Comparison of ENCODE assay signal across 21 mouse cellular contexts in genomic region chr5:135502931-135503330, GRCm38 (mm10). TPM values are rescaled to one million over a fixed set of nuclear protein-coding genes. Genes with fewer than 3 reads are reported as not detected.
DNase-seq lines count a peak whose midpoint lies in the region; ATAC-seq lines count a peak whose summit lies in the region.
"Had no signal": no experiment of that assay in that cellular context is flagged by ENCODE, and none has a peak within 500 bp of the region (broad histone marks: within the 10 kb centered on the region; RNA-seq: fewer than 3 reads in every experiment).

No protein-coding gene starts in this region.

- no peaks in the 10 kb centered on the region for H3K36me3 ChIP-seq in forebrain, embryonic 14.5 days (ENCODE audit: control insufficient read depth, insufficient read depth, low read length)
- no peaks in the 10 kb centered on the region for H3K36me3 ChIP-seq in forebrain, embryonic 15.5 days
- no peaks in the 10 kb centered on the region for H3K36me3 ChIP-seq in neural tube, embryonic 13.5 days
- H3K36me3 ChIP-seq in neural tube, embryonic 15.5 days: no peaks in the 10 kb centered on the region
- no peaks in the 10 kb centered on the region for H3K36me3 ChIP-seq in neural tube, embryonic 14.5 days (ENCODE audit: control insufficient read depth, insufficient read depth, low read length)
- H3K36me3 ChIP-seq: embryonic facial prominence, embryonic 12.5 days; forebrain, embryonic 12.5 days had no signal

- no peak overlapping the region for H3K27ac ChIP-seq in forebrain, embryonic 14.5 days (ENCODE audit: low read depth, low read length)
- no peak overlapping the region for H3K27ac ChIP-seq in forebrain, embryonic 15.5 days (replicated peaks)
- H3K27ac ChIP-seq in neural tube, embryonic 13.5 days (replicated peaks): peak overlapping the region; percentile 19; the same call in 1 of the 2 replicates
- H3K27ac ChIP-seq in neural tube, embryonic 15.5 days (replicated peaks): no peak overlapping the region
- 0 out of 2 replicates have a peak overlapping the region, but pooled peaks have one; percentile 39 for H3K27ac ChIP-seq in neural tube, embryonic 14.5 days (ENCODE audit: low read depth, low read length)
- H3K27ac ChIP-seq: embryonic facial prominence, embryonic 12.5 days; forebrain, embryonic 10.5 days; forebrain, embryonic 12.5 days had no signal

- H3K4me2 ChIP-seq in forebrain, embryonic 14.5 days (ENCODE audit: low read length): no peak overlapping the region
- no peak overlapping the region for H3K4me2 ChIP-seq in forebrain, embryonic 15.5 days (replicated peaks)
- no peak overlapping the region for H3K4me2 ChIP-seq in neural tube, embryonic 13.5 days
- H3K4me2 ChIP-seq in neural tube, embryonic 15.5 days: no peak overlapping the region
- no peak overlapping the region for H3K4me2 ChIP-seq in neural tube, embryonic 14.5 days (ENCODE audit: low read depth, low read length)
- H3K4me2 ChIP-seq: embryonic facial prominence, embryonic 12.5 days; forebrain, embryonic 12.5 days had no signal

- DNase-seq in forebrain, embryonic 14.5 days (ENCODE audit: low spot score): peak; percentile 57
- DNase-seq in testis, postnatal 14 days (ENCODE audit: low spot score): no peak
- DNase-seq: adrenal gland, adult 2 months; adrenal gland, postnatal 10 days; adrenal gland, postnatal 36 days; cerebellum, adult 11 months; cerebellum, adult 18-20 months; cerebellum, adult 8-10 months; cerebellum, adult 9-11 months; cerebellum, postnatal 14 days; cerebellum, postnatal 36 days; embryo, embryonic 11 days had no signal

- ATAC-seq in forebrain, embryonic 14.5 days: no peak
- no peak for ATAC-seq in forebrain, embryonic 15.5 days (replicated peaks)
- no peak for ATAC-seq in neural tube, embryonic 13.5 days (ENCODE audit: low read depth)
- no peak for ATAC-seq in neural tube, embryonic 15.5 days (ENCODE audit: low FRiP score)
- ATAC-seq in neural tube, embryonic 14.5 days (ENCODE audit: low read depth): no peak
- ATAC-seq: forebrain, embryonic 16.5 days had no signal

- no peak overlapping the region for H3K9ac ChIP-seq in forebrain, embryonic 14.5 days (ENCODE audit: low read length)
- no peak overlapping the region for H3K9ac ChIP-seq in forebrain, embryonic 15.5 days (replicated peaks)
- H3K9ac ChIP-seq in neural tube, embryonic 13.5 days: no peak overlapping the region
- no peak overlapping the region for H3K9ac ChIP-seq in neural tube, embryonic 15.5 days (replicated peaks)
- H3K9ac ChIP-seq in neural tube, embryonic 14.5 days (replicated peaks; ENCODE audit: low read depth, low read length): no peak overlapping the region
- H3K9ac ChIP-seq: embryonic facial prominence, embryonic 12.5 days; forebrain, embryonic 12.5 days had no signal

- H3K4me1 ChIP-seq in forebrain, embryonic 14.5 days (ENCODE audit: control insufficient read depth, insufficient read depth, low read length): peaks cover 10% of the 10 kb centered on the region
- peaks cover 12% of the 10 kb centered on the region for H3K4me1 ChIP-seq in forebrain, embryonic 15.5 days
- peaks cover 30% of the 10 kb centered on the region for H3K4me1 ChIP-seq in neural tube, embryonic 13.5 days (replicated peaks)
- H3K4me1 ChIP-seq in neural tube, embryonic 15.5 days: peaks cover 23% of the 10 kb centered on the region
- peaks cover 11% of the 10 kb centered on the region for H3K4me1 ChIP-seq in neural tube, embryonic 14.5 days (ENCODE audit: control insufficient read depth, insufficient read depth, low read length)

- H3K27me3 ChIP-seq in forebrain, embryonic 14.5 days (replicated peaks; ENCODE audit: control insufficient read depth, insufficient read depth, low read length): no peaks in the 10 kb centered on the region
- H3K27me3 ChIP-seq in forebrain, embryonic 15.5 days: no peaks in the 10 kb centered on the region
- H3K27me3 ChIP-seq in neural tube, embryonic 13.5 days: no peaks in the 10 kb centered on the region
- H3K27me3 ChIP-seq in neural tube, embryonic 15.5 days (replicated peaks): no peaks in the 10 kb centered on the region
- no peaks in the 10 kb centered on the region for H3K27me3 ChIP-seq in neural tube, embryonic 14.5 days (ENCODE audit: control insufficient read depth, insufficient read depth, low read length)
- H3K27me3 ChIP-seq: embryonic facial prominence, embryonic 12.5 days; forebrain, embryonic 12.5 days had no signal

- no peak overlapping the region for H3K4me3 ChIP-seq in forebrain, embryonic 14.5 days (ENCODE audit: low read depth, low read length)
- no peak overlapping the region for H3K4me3 ChIP-seq in forebrain, embryonic 15.5 days
- H3K4me3 ChIP-seq in neural tube, embryonic 13.5 days: no peak overlapping the region
- H3K4me3 ChIP-seq in neural tube, embryonic 15.5 days (replicated peaks): no peak overlapping the region
- H3K4me3 ChIP-seq in neural tube, embryonic 14.5 days (ENCODE audit: low read depth, low read length): no peak overlapping the region
- H3K4me3 ChIP-seq: embryonic facial prominence, embryonic 12.5 days; erythroblast, embryonic 14.5 days; forebrain, embryonic 10.5 days; forebrain, embryonic 12.5 days had no signal

- H3K9me3 ChIP-seq in forebrain, embryonic 14.5 days (replicated peaks; ENCODE audit: control insufficient read depth, low read length): no peaks in the 10 kb centered on the region
- H3K9me3 ChIP-seq in forebrain, embryonic 15.5 days: no peaks in the 10 kb centered on the region
- no peaks in the 10 kb centered on the region for H3K9me3 ChIP-seq in neural tube, embryonic 13.5 days
- H3K9me3 ChIP-seq in neural tube, embryonic 15.5 days (replicated peaks): no peaks in the 10 kb centered on the region
- H3K9me3 ChIP-seq in neural tube, embryonic 14.5 days (ENCODE audit: control insufficient read depth, low read length): no peaks in the 10 kb centered on the region
- H3K9me3 ChIP-seq: embryonic facial prominence, embryonic 12.5 days; forebrain, embryonic 12.5 days had no signal

- WGBS in forebrain, embryonic 14.5 days: 42% methylated on average over 7 of the region's 7 CpGs
- 44% methylated on average over 7 of the region's 7 CpGs for WGBS in forebrain, embryonic 15.5 days
- 60% methylated on average over 7 of the region's 7 CpGs for WGBS in neural tube, embryonic 13.5 days
- WGBS in neural tube, embryonic 15.5 days: 39% methylated on average over 7 of the region's 7 CpGs
- 46% methylated on average over 7 of the region's 7 CpGs for WGBS in neural tube, embryonic 14.5 days

RNA-seq across cellular contexts. Expression of gene Hip1, which starts 42.0 kb away (rescaled TPM):
- 24.6 and 30.0 TPM in 2 replicates for polyA plus RNA-seq in forebrain, embryonic 14.5 days (2014; fragmentation: Nextera tagmentation; extraction: Ambion mirVana)
- 29.2 and 31.7 TPM in 2 replicates for polyA plus RNA-seq in forebrain, embryonic 15.5 days (2015; fragmentation: Nextera tagmentation; extraction: Ambion mirVana)
- 48.3 and 48.6 TPM in 2 replicates for polyA plus RNA-seq in neural tube, embryonic 13.5 days (2015; fragmentation: Nextera tagmentation; extraction: Ambion mirVana)
- polyA plus RNA-seq in neural tube, embryonic 15.5 days (2015; fragmentation: Nextera tagmentation; extraction: Ambion mirVana): 37.8 and 41.2 TPM in 2 replicates
- 49.0 and 52.4 TPM in 2 replicates for polyA plus RNA-seq in neural tube, embryonic 14.5 days (2014; fragmentation: Nextera tagmentation; extraction: Ambion mirVana)
- polyA plus RNA-seq: erythroblast, embryonic 14.5 days had no signal

Comparison
In these comparisons a context has a peak if more than half of its experiments do, and no peak if none do; other contexts are left out.
1. H3K27ac ChIP-seq: peak in neural tube, embryonic 13.5 days (single experiment) and neural tube, embryonic 14.5 days (single experiment); none in forebrain, embryonic 14.5 days (single experiment), forebrain, embryonic 15.5 days (single experiment) and neural tube, embryonic 15.5 days (single experiment).